Mouse (Mus musculus) T-helper 17 cell (primary cell): Measurements from ENCODE around the gene Vps13a.
"Not testable (repeated sequence)": the region's sequence is repeated elsewhere in the genome, so short reads cannot be mapped to it uniquely, and the experiment has no call there.

Experiments
- in situ Hi-C, 2 experiments: fragments of 300-600 bp; cut with MboI, MseI; formaldehyde crosslinking; loops; 1 replicate in 1 of 2; 2 replicates in 1 of 2; pipeline ENCODE4 v1.15.1; 2025; ENCODE audit warnings: high pct_unique_total_duplicates in 2 of 2

Gene Vps13a

GRCm38 (mm10) chr19:16773237-16774016, 7.3 kb downstream of the Vps13a start:
- in situ Hi-C loops = loop anchor here in 1 of 2 experiments (10.0 kb wide), 1 partner anchor 621 kb away; the partner anchor contains the start of gene Rfk

- in situ Hi-C loops = no loop called here
Observed at GRCm38 (mm10) chr19:16767407-16767806, 13.3 kb downstream of the Vps13a start.

- in situ Hi-C loops = not testable (repeated sequence)
Observed at GRCm38 (mm10) chr19:16757439-16757838, 23.3 kb downstream of the Vps13a start.

DNA sequence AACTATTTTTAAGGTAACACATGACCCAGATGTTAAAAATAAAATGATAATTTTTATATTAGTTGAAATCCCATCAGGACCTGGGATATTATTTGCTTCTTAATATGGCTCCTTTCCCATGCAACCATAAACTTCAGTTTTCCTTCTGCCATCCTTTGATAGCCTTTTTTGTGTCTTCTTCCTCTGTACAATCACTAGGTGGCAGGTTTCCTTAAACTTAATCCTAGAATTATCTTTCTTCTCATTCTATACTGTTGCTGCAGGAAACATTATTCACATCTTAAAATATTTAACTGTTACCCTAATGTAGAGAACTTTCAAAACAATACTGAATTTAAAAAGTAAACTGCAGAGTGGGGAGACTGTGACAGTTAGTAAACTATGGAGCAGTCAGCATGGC, 24.9 kb downstream of the Vps13a start:
- in situ Hi-C loops = no loop called here

DNA sequence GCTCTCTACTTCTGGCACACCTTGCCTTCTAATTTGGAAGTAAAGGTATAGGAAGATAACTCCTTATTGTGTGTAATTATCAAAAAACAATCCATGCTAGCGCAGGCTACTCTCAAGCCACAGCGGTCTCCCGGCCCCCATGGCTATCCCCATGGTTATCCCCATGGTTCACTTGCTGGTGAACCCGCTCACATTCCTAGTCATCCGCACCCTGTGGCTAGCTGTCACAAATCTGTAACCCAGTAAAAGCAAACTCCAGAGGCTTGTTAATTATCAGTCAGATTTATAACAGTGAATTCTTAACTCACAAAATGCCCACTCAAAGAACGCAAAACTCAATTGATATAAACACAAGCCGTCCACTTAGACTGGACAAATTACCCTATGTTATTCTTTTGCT, 25.5 kb downstream of the Vps13a start:
- in situ Hi-C loops = no loop called here

GRCm38 (mm10) chr19:16753151-16753550, 27.6 kb downstream of the Vps13a start:
- in situ Hi-C loops = no loop called here

GRCm38 (mm10) chr19:16736854-16737253, 43.9 kb downstream of the Vps13a start:
- in situ Hi-C loops = no loop called here

DNA sequence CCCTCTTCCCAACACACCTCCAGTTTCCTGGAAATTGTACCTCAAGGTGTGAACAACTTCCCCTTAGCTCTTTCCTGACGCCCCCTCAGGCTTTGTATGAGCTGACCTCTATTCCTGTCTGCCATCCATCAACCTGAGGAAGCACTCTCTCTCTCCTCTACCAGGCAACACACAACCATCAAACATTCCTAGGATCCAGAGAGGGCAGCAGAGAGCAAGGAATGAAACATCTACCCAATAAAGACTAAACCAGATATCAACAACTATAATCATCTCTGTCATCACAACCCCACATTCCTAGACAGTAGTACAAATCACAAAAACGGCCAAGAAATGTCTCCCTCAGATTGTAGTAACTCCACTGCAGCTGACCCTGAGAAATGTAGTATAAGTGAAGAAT, 52.0 kb downstream of the Vps13a start:
- in situ Hi-C loops = no loop called here

DNA sequence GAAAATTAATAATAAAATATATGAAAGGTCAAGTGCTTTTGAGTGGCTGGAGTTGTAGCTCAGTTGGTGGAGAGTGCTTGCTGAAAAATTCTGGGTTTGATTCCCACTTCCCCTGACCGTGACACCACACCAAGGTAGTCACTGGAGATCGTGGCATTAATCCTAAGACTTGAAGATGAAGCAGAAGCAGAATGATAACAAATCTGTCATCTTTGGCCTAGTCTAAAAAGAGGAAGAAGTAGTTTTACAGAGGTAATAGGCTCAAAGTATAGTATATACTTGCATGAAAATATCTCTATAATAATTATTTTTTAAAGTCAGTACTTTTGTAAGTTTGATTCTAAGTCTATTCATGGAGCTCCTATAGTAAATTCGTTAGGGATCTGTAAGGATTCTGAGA, 65.5 kb downstream of the Vps13a start:
- in situ Hi-C loops = no loop called here

DNA sequence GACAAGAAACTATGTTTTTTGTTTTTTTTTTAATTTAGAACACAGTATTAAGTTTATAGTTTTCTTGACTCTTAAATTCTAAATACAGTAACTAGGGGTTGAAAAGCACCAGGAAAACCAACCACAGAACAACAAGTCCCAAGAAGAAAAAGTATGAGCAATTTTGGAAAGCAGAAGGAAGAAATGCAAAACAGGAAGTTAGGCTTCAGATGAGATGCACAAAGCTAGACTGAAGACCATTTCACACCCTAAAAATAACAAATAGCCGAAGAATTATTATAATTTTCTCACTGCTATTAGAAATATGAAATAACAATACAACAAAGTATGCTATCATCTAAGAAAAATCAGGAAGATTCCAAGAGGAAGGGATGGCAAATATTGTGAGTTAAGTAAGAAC, 78.9 kb downstream of the Vps13a start:
- in situ Hi-C loops = no loop called here

DNA sequence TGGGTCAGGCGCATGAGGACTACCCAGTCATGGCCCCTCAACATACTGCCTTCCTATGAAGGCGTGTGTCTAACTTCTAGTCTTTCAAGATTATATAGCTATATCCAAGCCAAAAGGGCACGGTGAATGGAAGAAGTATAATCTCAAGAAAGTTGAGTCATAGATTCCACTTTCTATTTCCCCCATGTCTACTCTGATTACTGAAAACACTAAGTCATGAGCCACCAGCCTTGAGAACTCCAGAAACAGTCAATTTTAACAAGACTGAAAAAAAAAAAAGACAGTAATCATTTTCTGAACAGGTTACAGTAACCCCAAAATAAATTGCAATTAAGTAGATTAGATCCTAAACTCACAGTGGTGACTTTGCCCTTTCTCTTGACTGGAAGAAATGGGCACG, 95.8 kb downstream of the Vps13a start:
- in situ Hi-C loops = loop anchor here in 1 of 2 experiments (10.0 kb wide), 1 partner anchor 260 kb away; no protein-coding TSS in a partner anchor

DNA sequence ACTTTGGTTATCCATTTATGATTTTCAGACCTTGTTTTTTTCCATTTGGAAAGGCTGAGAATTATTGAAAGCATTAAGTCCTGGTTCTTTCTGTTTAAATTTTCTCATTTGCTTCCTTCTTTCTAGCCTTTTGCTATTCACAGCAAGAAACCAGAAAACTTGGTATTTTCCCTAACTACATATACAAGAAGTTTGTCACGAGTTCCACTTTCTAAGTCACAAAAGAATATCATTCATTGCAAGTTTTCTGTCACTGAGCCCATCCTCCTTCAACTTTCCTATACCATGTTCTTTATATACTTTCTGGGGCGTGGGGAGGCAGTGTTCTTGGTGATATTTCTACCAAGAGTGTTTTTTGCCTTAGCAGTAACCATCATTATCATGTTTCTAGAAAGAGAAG, 96.5 kb downstream of the Vps13a start:
- in situ Hi-C loops = loop anchor here in 1 of 2 experiments (10.0 kb wide), 1 partner anchor 259 kb away; no protein-coding TSS in a partner anchor

- in situ Hi-C loops = no loop called here
Observed at GRCm38 (mm10) chr19:16625610-16626395, 154.9 kb downstream of the Vps13a start.

- in situ Hi-C loops = no loop called here
Observed at GRCm38 (mm10) chr19:16624994-16625393, 155.7 kb downstream of the Vps13a start.

DNA sequence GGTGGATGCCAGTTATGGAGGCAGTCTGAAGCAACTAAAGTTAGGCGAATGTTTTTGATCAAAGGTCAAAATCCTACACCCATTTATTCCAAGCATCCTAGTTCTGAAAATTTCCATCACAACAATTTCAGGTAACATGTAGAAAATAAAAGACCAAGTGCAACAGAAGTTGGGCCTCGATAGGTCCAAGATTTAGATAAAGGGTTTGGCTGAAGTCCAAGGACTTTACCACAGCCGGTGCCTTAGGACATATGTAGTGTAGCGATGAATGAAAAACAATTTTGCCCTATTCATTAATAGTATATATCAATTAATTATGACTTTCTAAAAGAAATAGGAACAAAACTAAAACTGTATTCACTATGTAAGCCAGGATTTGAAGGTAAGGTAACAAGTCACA, 157.6 kb downstream of the Vps13a start:
- in situ Hi-C loops = no loop called here

GRCm38 (mm10) chr19:16607634-16608033, 173.1 kb downstream of the Vps13a start:
- in situ Hi-C loops = loop anchor here in 1 of 2 experiments (10.0 kb wide), 1 partner anchor 57 kb away; no protein-coding TSS in a partner anchor

- in situ Hi-C loops = loop anchor here in 1 of 2 experiments (10.0 kb wide), 1 partner anchor 63 kb away; no protein-coding TSS in a partner anchor
Observed at GRCm38 (mm10) chr19:16602026-16602425, 178.7 kb downstream of the Vps13a start.

DNA sequence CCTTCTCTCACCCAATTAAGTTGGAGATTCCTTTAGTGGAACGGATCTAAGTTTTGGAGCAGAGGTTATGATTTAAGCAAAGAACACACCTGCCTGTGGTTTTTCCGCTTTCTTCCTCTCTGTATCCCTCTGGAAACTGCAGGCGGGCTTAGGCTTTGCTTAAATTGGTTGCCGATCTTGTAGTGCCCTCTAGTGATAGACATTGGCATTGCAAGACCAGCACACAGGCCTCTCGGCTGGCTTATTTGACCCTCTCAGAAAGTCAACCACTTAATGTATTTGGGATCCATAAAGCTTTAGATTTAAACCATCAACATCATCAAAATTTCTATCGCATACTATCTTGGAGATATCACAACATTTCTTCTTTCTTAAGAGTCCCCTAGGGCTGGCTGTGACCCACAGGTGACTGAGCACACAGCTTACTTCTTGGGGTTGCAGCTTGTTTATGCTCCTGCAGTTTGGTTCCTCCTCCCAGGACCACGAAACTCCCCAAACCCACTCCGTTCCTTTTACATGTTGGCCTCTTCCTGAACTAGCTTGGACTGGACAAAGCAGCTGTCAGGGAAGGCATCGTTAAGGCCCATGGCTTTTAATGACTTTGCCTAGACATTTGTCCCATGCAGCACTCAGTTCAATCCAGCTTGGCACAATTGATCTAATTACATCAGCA, 181.3 kb downstream of the Vps13a start:
- in situ Hi-C loops = loop anchor here (5.0 to 25.0 kb wide), 2 partner anchors 237 to 537 kb away; no protein-coding TSS in a partner anchor

- in situ Hi-C loops = loop anchor here (5.0 to 25.0 kb wide), 2 partner anchors 236 to 536 kb away; no protein-coding TSS in a partner anchor
Observed at GRCm38 (mm10) chr19:16598653-16599297, 182.0 kb downstream of the Vps13a start.

DNA sequence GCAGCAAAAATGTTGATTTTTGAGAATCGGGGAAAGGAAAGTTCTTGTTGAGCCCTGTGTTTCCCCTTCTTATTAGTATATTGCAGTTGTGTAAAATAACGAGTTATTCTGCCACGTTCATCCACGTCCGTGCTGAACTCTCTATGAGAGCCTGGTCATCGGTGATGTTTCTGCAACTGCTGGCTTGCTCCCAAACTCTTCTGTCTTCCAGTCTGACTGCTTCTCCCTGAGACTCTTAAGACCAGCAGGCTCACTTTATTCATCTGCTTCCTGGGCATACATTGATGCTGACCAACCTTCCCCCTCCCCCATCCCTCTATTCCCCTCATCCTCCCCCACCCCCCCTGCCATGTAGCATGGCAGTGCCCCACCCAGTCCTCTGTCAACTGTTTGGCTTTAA, 183.5 kb downstream of the Vps13a start:
- in situ Hi-C loops = loop anchor here (5.0 to 25.0 kb wide), 2 partner anchors 235 to 535 kb away; no protein-coding TSS in a partner anchor

- in situ Hi-C loops = loop anchor here in 1 of 2 experiments (25.0 kb wide), 1 partner anchor 532 kb away; no protein-coding TSS in a partner anchor
Observed at GRCm38 (mm10) chr19:16593975-16594317, 186.8 kb downstream of the Vps13a start.
